Mouse (Mus musculus) kidney, adult 2 months (tissue): ENCODE measurements around the gene Ino80e. TPM values are rescaled to one million over a fixed set of nuclear protein-coding genes. Genes with fewer than 3 reads are reported as not detected.
A peak's percentile ranks its signal among the peaks of the same experiment; 100 is the strongest.

Source experiments
- DNase-seq: peaks from one replicate; pipeline ENCODE4 v3.0.0; 2021
- H3K27ac ChIP-seq: fragments of 200-500 bp; 2 replicates; pipeline ENCODE4 v1.5.1; 2012; ENCODE audit warnings: low read depth, low read length, control low read depth, inconsistent platforms; ENCODE audit not compliant: insufficient read depth
- H3K27me3 ChIP-seq: fragments of 200-500 bp; replicated peaks from 2 replicates; pipeline ENCODE4 v1.6.1; 2012; ENCODE audit warnings: mild to moderate bottlenecking, moderate library complexity, low read length, inconsistent platforms; ENCODE audit not compliant: control insufficient read depth, insufficient read depth
- H3K36me3 ChIP-seq: fragments of 200-500 bp; 2 replicates; pipeline ENCODE4 v1.6.1; 2012; ENCODE audit warnings: mild to moderate bottlenecking, moderate library complexity, low read length, inconsistent platforms; ENCODE audit not compliant: control insufficient read depth, insufficient read depth
- H3K4me1 ChIP-seq: fragments of 200-500 bp; 2 replicates; pipeline ENCODE4 v1.6.1; 2011; ENCODE audit warnings: low read length; ENCODE audit not compliant: control insufficient read depth, insufficient read depth
- H3K4me3 ChIP-seq: fragments of 200-500 bp; 2 replicates; pipeline ENCODE4 v1.5.1; 2011; ENCODE audit warnings: mild to moderate bottlenecking, low read depth, low read length, control low read depth; ENCODE audit not compliant: insufficient read depth
- CTCF ChIP-seq: fragments of 200-500 bp; conservative IDR thresholded peaks from 2 replicates; pipeline ENCODE4 v1.5.1; 2011; ENCODE audit warnings: low read depth, mild to moderate bottlenecking, control low read depth, low read length, moderate library complexity, mixed read lengths; ENCODE audit not compliant: insufficient read depth, insufficient read length
- POLR2A ChIP-seq: fragments of 200-500 bp; IDR thresholded peaks from one replicate; pipeline ENCODE4 v1.6.1; 2011; ENCODE audit warnings: low read depth, low read length, control low read depth
- WGBS: fragments of 180-500 bp; shearing (Covaris S2); methylation state at CpG from one replicate; pipeline ENCODE4 v1.1.7; 2018; 5-methylcytosine and 5-hydroxymethylcytosine counted together
- polyA plus RNA-seq: library from polyadenylated mRNA; depleted of rRNA; stranded (reverse); fragments of >200 nt; gene quantifications from 2 replicates; pipeline ENCODE4 v1.2.3, GENCODE M21; 2012

Gene Ino80e
- polyA plus RNA-seq, 1 experiment: 39.6 TPM

- H3K4me1 ChIP-seq: no peaks in the 10 kb centered on the region
- no peak overlapping the region for H3K4me3 ChIP-seq
- no peak overlapping the region for H3K27ac ChIP-seq
- no peak for TF ChIP-seq POLR2A
- no peak for TF ChIP-seq CTCF
- H3K36me3 ChIP-seq: peaks cover 17% of the 10 kb centered on the region
- WGBS: 90% methylated on average over 23 of the region's 23 CpGs
- DNase-seq: no peak
- H3K27me3 ChIP-seq: no peaks in the 10 kb centered on the region
Measured at GRCm38 (mm10) chr7:126869780-126870519, 7.8 kb upstream of the Ino80e start.

- H3K4me3 ChIP-seq: no peak overlapping the region
- DNase-seq: no peak
- no peak overlapping the region for H3K27ac ChIP-seq
- peaks cover 14% of the 10 kb centered on the region for H3K36me3 ChIP-seq
- H3K4me1 ChIP-seq: no peaks in the 10 kb centered on the region
- H3K27me3 ChIP-seq: no peaks in the 10 kb centered on the region
- TF ChIP-seq CTCF (no peak), POLR2A (no peak)
- WGBS: 77% methylated on average over 12 of the region's 12 CpGs
Measured at GRCm38 (mm10) chr7:126868003-126868402, 5.8 kb upstream of the Ino80e start.

- no peak for DNase-seq
- no peaks in the 10 kb centered on the region for H3K27me3 ChIP-seq
- peaks cover 14% of the 10 kb centered on the region for H3K36me3 ChIP-seq
- H3K27ac ChIP-seq: no peak overlapping the region
- TF ChIP-seq POLR2A (no peak), CTCF (no peak)
- H3K4me3 ChIP-seq: no peak overlapping the region
- H3K4me1 ChIP-seq: 0 out of 2 replicates have a peak, but pooled peaks cover 3% of the 10 kb centered on the region
- WGBS: 84% methylated on average over 2 of the region's 2 CpGs
Measured at GRCm38 (mm10) chr7:126867534-126867933, 5.4 kb upstream of the Ino80e start.

- TF ChIP-seq POLR2A: no peak
- Histone ChIP-seq H3K36me3 (peaks cover 4% of the 10 kb centered on the region; the same call in 1 of the 2 replicates), H3K27ac (no peak overlapping the region), H3K4me1 (peaks cover 9% of the 10 kb centered on the region; the same call in 1 of the 2 replicates), H3K4me3 (no peak overlapping the region), H3K27me3 (no peaks in the 10 kb centered on the region)
- DNase-seq: no peak
- WGBS: 48% methylated on average over 6 of the region's 6 CpGs
Measured at GRCm38 (mm10) chr7:126863791-126864190, 1.6 kb upstream of the Ino80e start.

GRCm38 (mm10) chr7:126861429-126862130 is 597 bp downstream of the Ino80e start, which contains the start of gene Hirip3:
Hirip3 (plus strand) TSS chr7:126861972.
- DNase-seq: peak; percentile 98
- H3K27me3 ChIP-seq: no peaks in the 10 kb centered on the region
- TF ChIP-seq POLR2A: peak; percentile 71
- no peak for TF ChIP-seq CTCF
- WGBS: under 1% methylated on average over 42 of the region's 42 CpGs
- H3K4me1 ChIP-seq: peaks cover 9% of the 10 kb centered on the region; the same call in 1 of the 2 replicates
- peak within 1 kb of the TSS; percentile 68 for H3K4me3 ChIP-seq
- peak within 1 kb of the TSS; percentile 63; the same call in 1 of the 2 replicates for H3K27ac ChIP-seq
- no peaks in the 10 kb centered on the region for H3K36me3 ChIP-seq

- Histone ChIP-seq H3K27ac (no peak overlapping the region), H3K4me3 (peak overlapping the region; percentile 68), H3K4me1 (peaks cover 9% of the 10 kb centered on the region; the same call in 1 of the 2 replicates), H3K27me3 (no peaks in the 10 kb centered on the region), H3K36me3 (no peaks in the 10 kb centered on the region)
- no peak for TF ChIP-seq CTCF
- TF ChIP-seq POLR2A: no peak
- WGBS: 57% methylated on average over 5 of the region's 5 CpGs
- DNase-seq: no peak
Measured at GRCm38 (mm10) chr7:126860987-126861386, 1.2 kb downstream of the Ino80e start.
